Mouse (Mus musculus) megakaryocyte, embryonic 14.5 days (primary cell): ENCODE results near the gene Kremen1.

Experiments
- FLI1 ChIP-seq: IDR thresholded peaks from 2 replicates; pipeline ENCODE4 v1.6.1; 2012; ENCODE audit warnings: low read length, inconsistent platforms, mixed read lengths
- GATA1 ChIP-seq: IDR thresholded peaks from 3 replicates; pipeline ENCODE4 v1.6.1; 2012; ENCODE audit warnings: mixed read lengths, low read length, inconsistent platforms, borderline replicate concordance

DNA sequence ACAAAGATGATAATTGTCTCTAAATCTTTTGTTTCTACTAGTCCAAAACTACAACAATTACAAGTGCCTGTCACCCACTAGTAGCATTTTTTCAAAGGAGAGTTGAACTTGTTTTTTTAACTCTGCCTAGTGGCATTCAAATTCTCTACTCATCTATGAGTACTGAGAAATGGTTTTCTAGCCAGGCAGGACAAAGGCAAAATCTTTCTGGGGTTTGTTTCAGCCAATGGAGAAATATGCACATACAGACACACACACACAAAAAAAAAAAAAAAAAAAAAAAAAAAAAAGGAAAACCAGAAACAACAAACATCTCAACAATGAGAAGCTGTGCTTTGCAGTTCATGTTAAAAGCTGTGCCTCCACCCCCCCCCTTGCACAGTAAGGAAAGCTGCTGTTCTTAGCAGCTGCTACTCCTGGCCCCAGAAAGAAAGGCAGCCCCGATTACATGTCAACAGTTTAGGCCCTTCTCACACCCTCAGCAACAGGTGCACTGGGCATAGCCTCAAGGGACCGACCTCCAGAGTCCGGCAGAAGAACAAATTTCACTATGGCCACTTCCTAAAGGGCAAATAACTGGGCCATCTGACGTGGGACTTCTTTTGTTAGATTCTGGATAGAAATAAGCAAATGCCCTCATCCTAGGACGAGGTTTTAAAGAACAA, 16.1 kb upstream of the Kremen1 start:
- no peak for TF ChIP-seq GATA1
- no peak for TF ChIP-seq FLI1
